Mouse (Mus musculus): ENCODE data around the gene Crtac1. TPM values are rescaled to one million over a fixed set of nuclear protein-coding genes. Genes with fewer than 3 reads are reported as not detected.

The Crtac1 gene
- total and polyA plus RNA-seq, 3 experiments: not detected

DNA sequence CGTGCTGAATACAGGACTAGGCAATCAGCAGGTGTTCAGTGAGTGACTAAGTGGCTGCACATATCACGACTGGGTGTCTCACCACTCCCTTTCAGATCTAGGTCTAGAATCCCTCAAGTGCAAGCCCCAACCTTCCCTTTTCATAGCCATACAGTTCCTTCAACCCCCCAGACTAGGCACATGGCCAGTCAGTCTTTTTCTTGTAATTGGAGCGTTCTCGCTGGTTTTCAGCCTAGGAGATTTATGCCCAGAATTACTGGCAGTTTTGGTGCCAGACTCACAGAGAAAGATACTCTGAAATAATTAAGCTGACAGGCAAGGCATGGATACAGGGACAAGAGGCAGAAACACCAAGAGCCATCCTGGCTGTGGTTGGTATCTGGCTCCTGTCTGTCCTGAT is 37.7 kb downstream of the Crtac1 start:
- Histone ChIP-seq H3K9ac (ENCODE audit: insufficient read depth, low read depth) (no peak overlapping the region), H3K4me3 (replicated peaks in 1 of 3; ENCODE audit: low read depth in 2 of 3, low read length in 2 of 3, poor library complexity in 1 of 3) (no peak overlapping the region), H3K36me3 (replicated peaks in 1 of 2; ENCODE audit: control insufficient read depth in 1 of 2, insufficient read depth in 1 of 2, low read length in 1 of 2) (no peaks in the 10 kb centered on the region), H3K4me1 (ENCODE audit: control insufficient read depth in 1 of 2, insufficient read depth in 2 of 2) (no peaks in the 10 kb centered on the region), H3K4me2 (ENCODE audit: insufficient read depth, low read depth, poor library complexity, severe bottlenecking) (no peak overlapping the region), H3K79me2 (replicated peaks; ENCODE audit: control insufficient read depth, extremely low read depth, insufficient read depth, poor library complexity, severe bottlenecking) (no peaks in the 10 kb centered on the region), H3K27ac (ENCODE audit: insufficient read depth, low read depth) (no peak overlapping the region), H3K27me3 (replicated peaks) (peaks cover 81% of the 10 kb centered on the region), H3K9me3 (replicated peaks; ENCODE audit: low read length) (no peaks in the 10 kb centered on the region)
- dilution Hi-C loops (cut with MboI; ENCODE audit: extremely low pct_ligation_motif_present, extremely low pct_unique_long_range_greater_than_20kb, low sequenced_read_pairs): no loop called here
- in situ Hi-C loops (cut with MboI; ENCODE audit: low pct_ligation_motif_present, low pct_unique_long_range_greater_than_20kb, low sequenced_read_pairs): no loop called here
- TF ChIP-seq TCF12 (IDR thresholded peaks at IDR 0.05; ENCODE audit: low read depth, low read length) (no peak), ZNF384 (IDR thresholded peaks at IDR 0.05; ENCODE audit: low read depth, low read length) (no peak), USF1 (IDR thresholded peaks at IDR 0.05; ENCODE audit: low read depth, low read length) (no peak), MXI1 (IDR thresholded peaks at IDR 0.05; ENCODE audit: low read depth, low read length) (no peak), JUND (conservative IDR thresholded peaks at IDR 0.05; ENCODE audit: low read depth, low read length) (no peak), USF2 (conservative IDR thresholded peaks at IDR 0.05; ENCODE audit: low read depth, low read length) (no peak), MEF2A (IDR thresholded peaks at IDR 0.05; ENCODE audit: borderline replicate concordance, low read depth, low read length) (no peak), SMC3 (IDR thresholded peaks at IDR 0.05; ENCODE audit: low read depth, low read length) (no peak), ELF1 (IDR thresholded peaks at IDR 0.05; ENCODE audit: low read depth, low read length) (no peak), ETS1 (conservative IDR thresholded peaks at IDR 0.05; ENCODE audit: low read depth, low read length) (no peak), TBP (conservative IDR thresholded peaks at IDR 0.05; ENCODE audit: low read depth, low read length) (no peak)
- DNase-seq (ENCODE audit: extremely low read depth): no peak

GRCm38 (mm10) chr19:42392094-42392493 is 39.5 kb downstream of the Crtac1 start:
- H3K27ac ChIP-seq (ENCODE audit: insufficient read depth, low read depth): no peak overlapping the region
- H3K4me2 ChIP-seq (ENCODE audit: insufficient read depth, low read depth, poor library complexity, severe bottlenecking): no peak overlapping the region
- H3K4me1 ChIP-seq (ENCODE audit: control insufficient read depth in 1 of 2, insufficient read depth in 2 of 2): no peaks in the 10 kb centered on the region
- H3K9me3 ChIP-seq (replicated peaks; ENCODE audit: low read length): no peaks in the 10 kb centered on the region
- H3K27me3 ChIP-seq (replicated peaks): peaks cover 80% of the 10 kb centered on the region
- in situ Hi-C loops (cut with MboI; ENCODE audit: low pct_ligation_motif_present, low pct_unique_long_range_greater_than_20kb, low sequenced_read_pairs): no loop called here
- H3K4me3 ChIP-seq (replicated peaks in 1 of 3; ENCODE audit: low read depth in 2 of 3, low read length in 2 of 3, poor library complexity in 1 of 3): no peak overlapping the region
- H3K9ac ChIP-seq (ENCODE audit: insufficient read depth, low read depth): no peak overlapping the region
- DNase-seq (ENCODE audit: extremely low read depth): no peak
- dilution Hi-C loops (cut with MboI; ENCODE audit: extremely low pct_ligation_motif_present, extremely low pct_unique_long_range_greater_than_20kb, low sequenced_read_pairs): no loop called here
- no peaks in the 10 kb centered on the region for H3K79me2 ChIP-seq (replicated peaks; ENCODE audit: control insufficient read depth, extremely low read depth, insufficient read depth, poor library complexity, severe bottlenecking)
- H3K36me3 ChIP-seq (replicated peaks in 1 of 2; ENCODE audit: control insufficient read depth in 1 of 2, insufficient read depth in 1 of 2, low read length in 1 of 2): no peaks in the 10 kb centered on the region
- no peak for TF ChIP-seq RAD21 (IDR thresholded peaks at IDR 0.05; ENCODE audit: low read depth, low read length)
- TF ChIP-seq NRF1 (IDR thresholded peaks at IDR 0.05; ENCODE audit: low read depth, low read length): no peak
- no peak for TF ChIP-seq MAZ (IDR thresholded peaks at IDR 0.05; ENCODE audit: low read depth, low read length)
- TF ChIP-seq JUN (IDR thresholded peaks at IDR 0.05; ENCODE audit: insufficient read depth, low read depth, low read length): no peak
- TF ChIP-seq MXI1 (IDR thresholded peaks at IDR 0.05; ENCODE audit: low read depth, low read length): no peak

Measured in CH12.LX (cell line).